Mouse (Mus musculus) frontal cortex, postnatal 25 days (tissue): ENCODE results near the gene Ralgps2.

Experiments used
- DNase-seq, 2 experiments: peaks; one replicate each; pipeline ENCODE4 v3.0.0; 2022; ENCODE audit warnings: low spot score in 2 of 2

The Ralgps2 gene

GRCm38 (mm10) chr1:156955926-156956760, 16.7 kb upstream of the Ralgps2 start:
- no peak for DNase-seq

GRCm38 (mm10) chr1:156954216-156954615, 14.8 kb upstream of the Ralgps2 start:
- DNase-seq = no peak

- no peak for DNase-seq
Measured at GRCm38 (mm10) chr1:156950354-156950753, 10.9 kb upstream of the Ralgps2 start.

- no peak for DNase-seq
Measured at GRCm38 (mm10) chr1:156940584-156940983, 1.2 kb upstream of the Ralgps2 start.

- DNase-seq = no peak
Measured at GRCm38 (mm10) chr1:156940142-156940522, 706 bp upstream of the Ralgps2 start.

- peak; percentile 42 to 63 for DNase-seq
Measured at GRCm38 (mm10) chr1:156938705-156939242, 652 bp downstream of the Ralgps2 start.

- no peak for DNase-seq
Measured at GRCm38 (mm10) chr1:156937436-156937835, 2.0 kb downstream of the Ralgps2 start.

- no peak for DNase-seq
Measured at GRCm38 (mm10) chr1:156933712-156934111, 5.7 kb downstream of the Ralgps2 start.

- no peak for DNase-seq
Measured at GRCm38 (mm10) chr1:156932036-156932774, 7.2 kb downstream of the Ralgps2 start.

- DNase-seq = no peak
Measured at GRCm38 (mm10) chr1:156931106-156931870, 8.1 kb downstream of the Ralgps2 start.

- DNase-seq = no peak
Measured at GRCm38 (mm10) chr1:156930263-156930662, 9.2 kb downstream of the Ralgps2 start.

- no peak for DNase-seq
Measured at GRCm38 (mm10) chr1:156928255-156928654, 11.2 kb downstream of the Ralgps2 start.

- DNase-seq = no peak
Measured at GRCm38 (mm10) chr1:156923511-156923910, 15.9 kb downstream of the Ralgps2 start.

- DNase-seq = no peak
Measured at GRCm38 (mm10) chr1:156922921-156923320, 16.5 kb downstream of the Ralgps2 start.

GRCm38 (mm10) chr1:156921290-156921994, 18.0 kb downstream of the Ralgps2 start:
- no peak for DNase-seq

GRCm38 (mm10) chr1:156917460-156917859, 22.0 kb downstream of the Ralgps2 start:
- no peak for DNase-seq

GRCm38 (mm10) chr1:156916361-156916760, 23.1 kb downstream of the Ralgps2 start:
- DNase-seq = no peak

GRCm38 (mm10) chr1:156914942-156915341, 24.5 kb downstream of the Ralgps2 start:
- no peak for DNase-seq

GRCm38 (mm10) chr1:156913190-156913589, 26.2 kb downstream of the Ralgps2 start:
- no peak for DNase-seq

GRCm38 (mm10) chr1:156910948-156911347, 28.5 kb downstream of the Ralgps2 start:
- DNase-seq = no peak

GRCm38 (mm10) chr1:156909866-156910265, 29.6 kb downstream of the Ralgps2 start:
- no peak for DNase-seq
